Mouse (Mus musculus): ENCODE results near the gene Tnfrsf19. TPM values are rescaled to one million over a fixed set of nuclear protein-coding genes. Genes with fewer than 3 reads are reported as not detected.

Gene Tnfrsf19
- total RNA-seq, 2 experiments from 2014 or later: 3.7 to 7.4 TPM

GRCm38 (mm10) chr14:61030366-61030765, 15.9 kb downstream of the Tnfrsf19 start:
- DNase-seq: no peak
- intact Hi-C loops (cut with DNase I; ENCODE audit: low total_unique reads): no loop called here

GRCm38 (mm10) chr14:61024006-61024405, 22.3 kb downstream of the Tnfrsf19 start:
- DNase-seq: no peak
- intact Hi-C loops (cut with DNase I; ENCODE audit: low total_unique reads): no loop called here

- intact Hi-C loops (cut with DNase I; ENCODE audit: low total_unique reads): no loop called here
- no peak for DNase-seq
Measured at GRCm38 (mm10) chr14:61022383-61022782, 23.9 kb downstream of the Tnfrsf19 start.

- no peak for DNase-seq
- intact Hi-C loops (cut with DNase I; ENCODE audit: low total_unique reads): no loop called here
Measured at GRCm38 (mm10) chr14:61020968-61021367, 25.3 kb downstream of the Tnfrsf19 start.

DNA sequence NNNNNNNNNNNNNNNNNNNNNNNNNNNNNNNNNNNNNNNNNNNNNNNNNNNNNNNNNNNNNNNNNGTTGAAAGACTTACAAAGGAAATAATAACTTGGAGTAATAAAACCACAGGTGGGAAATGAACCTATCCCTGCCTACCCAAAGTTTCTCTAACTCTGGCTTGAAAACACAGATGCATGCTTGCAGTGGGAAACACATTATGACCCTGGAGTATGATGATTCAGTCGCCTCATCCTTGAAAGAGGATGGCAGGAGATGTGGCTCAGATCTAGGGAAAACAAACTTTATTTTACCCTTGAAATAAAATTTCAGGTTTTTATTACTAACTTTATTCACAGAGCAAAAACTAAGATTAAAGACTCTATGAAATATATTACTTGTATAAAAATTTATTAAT, 26.4 kb downstream of the Tnfrsf19 start:
- intact Hi-C loops (cut with DNase I; ENCODE audit: low total_unique reads): no loop called here

DNA sequence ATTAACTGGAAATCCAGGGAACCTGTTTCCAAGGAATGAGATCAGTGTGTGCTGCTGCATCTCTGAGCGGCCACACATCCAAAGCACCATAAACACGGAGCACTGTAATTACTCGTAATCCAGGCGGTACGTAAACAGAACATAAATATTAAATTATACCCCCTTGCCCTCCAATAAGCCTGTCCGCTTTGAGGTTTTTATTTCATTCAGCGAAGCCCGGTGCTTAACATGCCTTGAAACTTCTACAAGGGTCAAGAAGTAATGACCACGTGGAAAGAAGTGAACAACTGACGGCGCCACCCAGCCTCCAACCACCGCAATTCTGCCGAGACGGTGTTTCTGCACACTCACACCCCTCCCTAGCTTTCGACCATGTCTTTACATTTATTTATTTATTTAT, 31.7 kb downstream of the Tnfrsf19 start:
- no peak for DNase-seq
- intact Hi-C loops (cut with DNase I; ENCODE audit: low total_unique reads): no loop called here

More for the DNA sequence above, 26.4 kb downstream of the Tnfrsf19 start:
- no peak for DNase-seq

DNA sequence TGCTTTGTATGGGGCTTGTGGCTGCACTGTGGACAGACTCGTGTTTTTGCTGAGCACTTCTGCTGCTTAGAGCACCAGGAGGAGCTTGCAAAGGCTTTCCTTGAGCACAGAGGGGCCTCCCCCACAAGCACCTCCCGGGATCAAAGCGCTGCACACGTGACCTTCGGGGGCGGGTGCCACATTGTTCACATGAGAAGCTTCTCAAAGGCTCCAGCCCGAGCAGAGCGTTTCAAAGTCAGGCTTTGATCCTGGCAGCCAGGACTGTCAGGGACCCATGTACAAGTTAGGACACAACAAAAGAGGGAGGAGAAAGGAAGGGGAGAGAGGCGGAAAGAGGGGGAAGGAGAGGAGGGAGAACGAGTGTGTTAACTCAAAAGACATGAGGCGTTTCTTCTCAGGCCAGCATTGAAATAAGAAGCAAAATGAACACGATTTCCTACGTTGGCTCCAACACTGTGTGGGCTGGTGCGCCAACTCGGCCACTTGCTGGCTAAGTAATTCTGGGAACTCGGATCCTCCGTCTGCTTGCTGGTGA, 33.8 kb downstream of the Tnfrsf19 start:
- peak; percentile 48 for DNase-seq
- intact Hi-C loops (cut with DNase I; ENCODE audit: low total_unique reads): no loop called here

DNA sequence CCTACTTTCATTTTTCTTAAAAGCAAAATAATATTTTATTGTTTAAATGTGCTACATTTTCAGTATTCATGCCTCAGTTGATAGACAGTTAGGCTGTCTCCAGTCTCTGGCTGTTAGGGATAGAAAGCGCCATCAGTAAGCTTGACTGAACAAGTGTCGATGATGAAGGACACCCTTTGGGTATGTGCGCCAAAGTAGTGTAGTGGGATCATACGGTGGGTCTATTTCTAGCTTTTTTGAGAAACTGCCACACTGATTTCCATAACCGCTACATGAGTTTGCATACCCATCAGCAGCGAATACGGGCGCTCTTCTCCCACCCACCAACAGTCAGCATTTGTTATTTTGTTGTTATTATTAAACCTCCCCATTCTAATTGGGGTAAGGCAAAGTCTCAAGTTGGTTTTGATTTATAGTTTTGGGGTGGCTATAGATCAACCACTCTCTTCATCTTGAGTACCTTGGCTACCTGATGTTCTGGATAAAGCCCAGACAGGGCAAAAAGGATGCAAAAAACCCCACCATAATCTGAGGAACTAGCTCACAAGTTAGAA, 34.6 kb downstream of the Tnfrsf19 start:
- intact Hi-C loops (cut with DNase I; ENCODE audit: low total_unique reads): no loop called here
- DNase-seq: no peak

GRCm38 (mm10) chr14:61005127-61005837, 41.0 kb downstream of the Tnfrsf19 start:
- no peak for DNase-seq
- intact Hi-C loops (cut with DNase I; ENCODE audit: low total_unique reads): no loop called here

DNA sequence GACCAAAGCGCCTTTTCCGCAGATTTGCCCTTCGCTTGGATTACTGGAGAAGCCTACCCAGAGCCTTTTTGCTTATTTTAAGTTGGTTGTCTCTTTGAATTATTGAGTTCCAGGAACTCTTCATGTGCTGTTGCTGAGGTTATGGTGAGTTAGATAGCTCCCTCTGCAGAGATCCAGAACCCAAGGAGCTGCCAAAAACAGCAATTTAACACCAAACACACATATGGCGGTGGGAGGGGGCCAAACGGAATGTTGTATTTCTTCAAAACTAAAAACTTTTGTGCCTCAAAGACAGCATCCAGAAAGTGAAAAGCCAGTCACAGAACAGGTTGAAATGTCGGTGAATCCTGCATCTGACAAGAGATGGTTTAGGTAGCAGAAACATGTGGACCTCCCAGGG, 42.6 kb downstream of the Tnfrsf19 start:
- intact Hi-C loops (cut with DNase I; ENCODE audit: low total_unique reads): no loop called here
- DNase-seq: no peak

DNA sequence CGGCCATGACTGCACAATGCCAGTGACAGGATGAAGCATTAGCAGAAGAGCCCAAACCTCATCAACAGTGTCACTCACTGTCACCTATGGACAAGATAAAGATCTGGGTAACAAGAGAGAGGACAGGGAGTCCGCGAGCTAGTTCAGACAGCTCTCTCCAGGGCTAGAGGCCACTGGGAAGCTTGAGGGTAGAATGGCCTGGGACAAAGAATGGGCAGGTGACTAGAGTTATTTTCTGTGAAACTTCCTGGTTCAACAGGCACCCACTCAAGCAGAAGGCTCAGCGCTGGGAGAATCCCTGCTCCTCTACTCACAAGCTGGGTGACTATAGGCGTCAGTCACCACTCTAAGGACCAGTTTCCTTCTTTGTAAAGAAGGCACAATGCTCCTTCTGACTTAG, 46.2 kb downstream of the Tnfrsf19 start:
- intact Hi-C loops (cut with DNase I; ENCODE audit: low total_unique reads): no loop called here
- DNase-seq: no peak

GRCm38 (mm10) chr14:60996556-60996955, 49.7 kb downstream of the Tnfrsf19 start:
- intact Hi-C loops (cut with DNase I; ENCODE audit: low total_unique reads): no loop called here
- no peak for DNase-seq

- DNase-seq: no peak
- intact Hi-C loops (cut with DNase I; ENCODE audit: low total_unique reads): no loop called here
Measured at GRCm38 (mm10) chr14:60993506-60993905, 52.8 kb downstream of the Tnfrsf19 start.

DNA sequence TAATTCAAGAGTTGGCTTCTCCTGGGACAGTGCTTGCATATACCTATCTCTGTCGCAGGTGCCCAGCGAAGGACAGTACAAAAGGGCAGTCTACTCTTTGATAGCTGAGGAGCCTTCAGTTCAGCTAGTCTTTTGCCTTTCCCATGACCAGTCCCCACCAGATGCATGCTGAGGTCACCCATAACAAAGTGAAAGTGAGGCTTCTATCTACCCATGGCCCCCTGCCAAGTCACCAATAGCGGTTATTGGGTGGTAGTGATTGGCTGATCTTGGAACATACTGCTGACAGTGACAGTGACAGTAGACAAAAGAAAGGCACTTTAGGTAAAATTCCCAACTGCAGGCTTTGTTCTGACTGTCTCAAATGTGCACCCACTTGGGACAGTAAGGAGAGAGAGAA, 53.2 kb downstream of the Tnfrsf19 start:
- intact Hi-C loops (cut with DNase I; ENCODE audit: low total_unique reads): no loop called here
- no peak for DNase-seq

GRCm38 (mm10) chr14:60992144-60992543, 54.1 kb downstream of the Tnfrsf19 start:
- DNase-seq: no peak
- intact Hi-C loops (cut with DNase I; ENCODE audit: low total_unique reads): no loop called here

DNA sequence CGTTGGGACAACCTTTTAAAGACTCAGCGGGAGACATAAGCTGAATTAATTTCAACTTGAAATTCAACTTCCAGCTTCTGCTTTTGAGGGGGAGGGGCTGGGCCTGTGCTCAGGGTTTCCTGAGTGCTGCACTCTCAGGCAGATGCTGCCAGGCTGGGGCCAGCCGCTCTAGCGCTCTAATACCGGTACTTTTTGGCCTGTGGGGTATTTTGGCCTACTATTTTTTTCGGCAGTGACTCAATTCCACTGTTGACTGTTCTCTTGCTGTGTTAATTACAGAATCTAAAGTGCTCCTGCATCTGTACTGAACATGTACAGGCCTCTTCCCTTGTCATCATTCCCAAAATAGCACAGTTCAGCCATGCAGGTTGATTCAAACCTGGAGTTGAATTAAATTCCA, 58.1 kb downstream of the Tnfrsf19 start:
- intact Hi-C loops (cut with DNase I; ENCODE audit: low total_unique reads): loop anchor here (10.0 kb wide), 1 partner anchor 183 kb away; no protein-coding TSS in a partner anchor

DNA sequence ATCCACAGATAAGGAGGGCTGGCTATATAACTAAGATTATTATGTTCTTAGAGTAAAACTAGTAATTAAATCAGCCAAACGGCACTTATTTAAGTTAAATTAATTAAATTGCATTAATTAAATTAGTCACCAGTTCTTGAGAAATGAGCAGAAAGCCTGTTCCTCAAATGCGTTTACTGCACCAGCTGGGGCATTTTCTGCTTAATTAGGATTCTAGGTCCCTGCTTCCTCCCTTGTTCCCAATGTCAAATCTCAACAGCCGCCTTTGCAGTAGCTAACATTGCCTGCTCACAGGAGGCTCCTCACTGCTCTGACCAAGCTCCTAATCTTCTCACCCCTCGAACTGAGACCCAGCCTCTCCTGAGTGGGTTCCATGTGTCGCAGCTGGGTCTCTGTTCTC, 59.4 kb downstream of the Tnfrsf19 start:
- intact Hi-C loops (cut with DNase I; ENCODE audit: low total_unique reads): loop anchor here (10.0 kb wide), 1 partner anchor 182 kb away; no protein-coding TSS in a partner anchor
- DNase-seq: no peak

More for the DNA sequence above, 58.1 kb downstream of the Tnfrsf19 start:
- no peak for DNase-seq

DNA sequence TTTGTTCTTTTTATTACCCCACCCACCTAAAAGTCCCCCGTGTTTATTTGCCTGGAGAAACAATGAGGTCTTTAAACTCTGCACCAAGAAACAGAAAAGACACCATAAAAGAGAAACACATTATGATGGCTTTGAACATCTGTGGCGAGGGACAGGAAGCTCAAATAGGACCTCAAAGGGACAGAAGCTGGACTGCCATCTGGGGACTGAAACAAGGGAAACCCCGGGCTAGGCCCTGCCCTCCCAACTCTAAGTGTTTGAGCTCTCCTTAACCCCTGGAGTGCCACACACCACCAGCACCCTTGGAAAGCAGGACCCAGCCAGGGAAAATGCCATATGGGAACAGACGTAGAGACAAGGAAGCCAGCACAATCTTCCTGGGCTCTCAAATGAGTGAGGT, 61.2 kb downstream of the Tnfrsf19 start:
- intact Hi-C loops (cut with DNase I; ENCODE audit: low total_unique reads): loop anchor here (10.0 kb wide), 1 partner anchor 180 kb away; no protein-coding TSS in a partner anchor
- no peak for DNase-seq

DNA sequence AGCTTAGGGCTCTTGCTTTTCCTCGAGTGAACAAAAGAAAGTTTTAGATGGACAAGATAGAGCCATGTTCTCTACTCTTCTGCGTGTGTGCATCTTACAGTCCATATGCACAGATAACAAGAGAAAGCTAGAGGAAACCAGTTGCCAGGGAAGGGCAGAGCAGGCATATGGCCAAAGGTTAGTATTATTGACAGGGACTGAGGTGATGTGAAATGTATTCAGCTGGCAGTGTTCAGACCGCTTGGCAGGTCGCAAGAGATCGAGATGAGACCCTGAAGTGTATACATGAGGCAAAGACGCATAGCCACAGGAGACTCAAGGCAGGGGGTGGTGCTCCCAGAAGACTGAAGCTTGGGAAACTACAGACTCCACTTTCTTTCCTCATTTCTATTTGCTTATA, 62.0 kb downstream of the Tnfrsf19 start:
- no peak for DNase-seq
- intact Hi-C loops (cut with DNase I; ENCODE audit: low total_unique reads): loop anchor here (10.0 kb wide), 1 partner anchor 179 kb away; no protein-coding TSS in a partner anchor

- no peak for DNase-seq
- intact Hi-C loops (cut with DNase I; ENCODE audit: low total_unique reads): loop anchor here (10.0 kb wide), 1 partner anchor 177 kb away; no protein-coding TSS in a partner anchor
Measured at GRCm38 (mm10) chr14:60982126-60982525, 64.2 kb downstream of the Tnfrsf19 start.

Measured in gastrocnemius, postnatal 14 days (tissue).